Mouse (Mus musculus) MEL (cell line): ENCODE measurements around the gene Sim2. TPM values are rescaled to one million over a fixed set of nuclear protein-coding genes. Genes with fewer than 3 reads are reported as not detected.

ENCODE experiments used
- DNase-seq: peaks from one replicate; pipeline ENCODE4 v3.0.0; 2011; ENCODE audit warnings: low read depth, low spot score
- H3K27ac ChIP-seq: 2 replicates; pipeline ENCODE4 v1.5.1; 2012; ENCODE audit warnings: low read depth, mild to moderate bottlenecking, control low read depth, low read length, moderate library complexity; ENCODE audit not compliant: control insufficient read depth
- H3K27me3 ChIP-seq, 2 experiments: fragments of 150-350 bp in 1 of 2; sonication (generic) in 1 of 2; 2 replicates each; pipeline ENCODE4 v1.6.1; 2012; ENCODE audit warnings: low read length in 2 of 2, mild to moderate bottlenecking in 2 of 2, improper control_type of control experiment in 1 of 2, moderate library complexity in 1 of 2; ENCODE audit not compliant: insufficient read depth in 2 of 2, control insufficient read depth in 1 of 2
- H3K36me3 ChIP-seq, 2 experiments: 2 replicates each; pipeline ENCODE4 v1.6.1; 2012 to 2014; ENCODE audit warnings: low read length in 2 of 2, improper control_type of control experiment in 1 of 2, inconsistent platforms in 1 of 2, mild to moderate bottlenecking in 1 of 2; ENCODE audit not compliant: insufficient read depth in 2 of 2, control insufficient read depth in 1 of 2
- H3K4me1 ChIP-seq, 2 experiments: fragments of 150-350 bp in 1 of 2; sonication (generic) in 1 of 2; 2 replicates each; pipeline ENCODE4 v1.6.1; 2012; ENCODE audit warnings: low read length in 2 of 2, improper control_type of control experiment in 1 of 2, mild to moderate bottlenecking in 1 of 2; ENCODE audit not compliant: insufficient read depth in 2 of 2, control insufficient read depth in 1 of 2
- H3K4me3 ChIP-seq, 2 experiments: fragments of 150-350 bp in 1 of 2; sonication (generic) in 1 of 2; 2 replicates each; pipeline ENCODE4 v1.5.1; 2012; ENCODE audit warnings: low read depth in 2 of 2, low read length in 2 of 2, mild to moderate bottlenecking in 2 of 2, moderate library complexity in 2 of 2, control low read depth in 1 of 2, improper control_type of control experiment in 1 of 2; ENCODE audit not compliant: control insufficient read depth in 1 of 2, insufficient read depth in 1 of 2
- H3K79me2 ChIP-seq: 2 replicates; pipeline ENCODE4 v1.6.1; 2012; ENCODE audit warnings: mild to moderate bottlenecking, low read length, moderate library complexity; ENCODE audit not compliant: control insufficient read depth, poor library complexity, insufficient read depth
- H3K9ac ChIP-seq: 2 replicates; pipeline ENCODE4 v1.6.1; 2012; ENCODE audit warnings: low read depth, mild to moderate bottlenecking, control low read depth, low read length, moderate library complexity; ENCODE audit not compliant: control insufficient read depth, poor library complexity, severe bottlenecking
- H3K9me3 ChIP-seq: fragments of 150-350 bp; sonication (generic); replicated peaks from 2 replicates; pipeline ENCODE4 v1.6.1; 2012; ENCODE audit warnings: mild to moderate bottlenecking, low read length, improper control_type of control experiment, moderate library complexity; ENCODE audit not compliant: insufficient read depth
- CHD2 ChIP-seq: IDR thresholded peaks from 2 replicates; pipeline ENCODE4 v1.6.1; 2011; ENCODE audit warnings: low read length, improper control_type of control experiment
- CTCF ChIP-seq, 3 experiments: IDR thresholded peaks in 2 of 3; conservative IDR thresholded peaks in 1 of 3; 2 replicates each; pipeline ENCODE4 v1.5.1; 2011 to 2012; ENCODE audit warnings: low read length in 3 of 3, low read depth in 2 of 3, mild to moderate bottlenecking in 2 of 3, improper control_type of control experiment in 1 of 3, inconsistent platforms in 1 of 3, mixed read lengths in 1 of 3, moderate library complexity in 1 of 3; ENCODE audit not compliant: control insufficient read depth in 1 of 3, insufficient read depth in 1 of 3, poor library complexity in 1 of 3, severe bottlenecking in 1 of 3
- E2F4 ChIP-seq: IDR thresholded peaks from 2 replicates; pipeline ENCODE4 v1.6.1; 2011; ENCODE audit warnings: low read depth, low read length, improper control_type of control experiment, borderline replicate concordance
- GATA1 ChIP-seq: IDR thresholded peaks from 2 replicates; pipeline ENCODE4 v1.6.1; 2011; ENCODE audit warnings: low read depth, low read length, improper control_type of control experiment
- MXI1 ChIP-seq: IDR thresholded peaks from 2 replicates; pipeline ENCODE4 v1.6.1; 2011; ENCODE audit warnings: mild to moderate bottlenecking, low read depth, low read length, improper control_type of control experiment
- MYB ChIP-seq: IDR thresholded peaks from 2 replicates; pipeline ENCODE4 v1.6.1; 2011; ENCODE audit warnings: mild to moderate bottlenecking, low read depth, low read length, improper control_type of control experiment
- MYC ChIP-seq: IDR thresholded peaks from 2 replicates; pipeline ENCODE4 v1.6.1; 2011; ENCODE audit warnings: low read depth, mild to moderate bottlenecking, low read length, improper control_type of control experiment, moderate library complexity
- NELFE ChIP-seq: IDR thresholded peaks from 2 replicates; pipeline ENCODE4 v1.6.1; 2011; ENCODE audit warnings: low read depth, low read length, improper control_type of control experiment
- NRF1 ChIP-seq: IDR thresholded peaks from 2 replicates; pipeline ENCODE4 v1.6.1; 2014; ENCODE audit warnings: low read depth, mild to moderate bottlenecking, inconsistent platforms, low read length, improper control_type of control experiment, moderate library complexity; ENCODE audit not compliant: poor library complexity, insufficient read depth, severe bottlenecking
- POLR2AphosphoS5 ChIP-seq: IDR thresholded peaks from 2 replicates; pipeline ENCODE4 v1.6.1; 2012; ENCODE audit warnings: low read depth, borderline replicate concordance, mild to moderate bottlenecking, inconsistent platforms, low read length, moderate library complexity, mixed read lengths
- RAD21 ChIP-seq: IDR thresholded peaks from 2 replicates; pipeline ENCODE4 v1.6.1; 2011; ENCODE audit warnings: mild to moderate bottlenecking, low read depth, low read length, improper control_type of control experiment
- RCOR1 ChIP-seq: IDR thresholded peaks from 2 replicates; pipeline ENCODE4 v1.6.1; 2012; ENCODE audit warnings: low read depth, mild to moderate bottlenecking, inconsistent platforms, low read length, improper control_type of control experiment
- SMC3 ChIP-seq: IDR thresholded peaks from 2 replicates; pipeline ENCODE4 v1.6.1; 2011; ENCODE audit warnings: low read depth, low read length, improper control_type of control experiment
- TAL1 ChIP-seq: IDR thresholded peaks from 2 replicates; pipeline ENCODE4 v1.6.1; 2012; ENCODE audit warnings: mild to moderate bottlenecking, inconsistent platforms, low read length, moderate library complexity, mixed read lengths
- TBP ChIP-seq: IDR thresholded peaks from 2 replicates; pipeline ENCODE4 v1.8.0; 2011; ENCODE audit warnings: low read depth, low read length, improper control_type of control experiment
- UBTF ChIP-seq: IDR thresholded peaks from 2 replicates; pipeline ENCODE4 v1.6.1; 2012; ENCODE audit warnings: low read depth, mild to moderate bottlenecking, inconsistent platforms, low read length, improper control_type of control experiment, moderate library complexity, borderline replicate concordance; ENCODE audit not compliant: insufficient read depth
- USF1 ChIP-seq: IDR thresholded peaks from 2 replicates; pipeline ENCODE4 v1.6.1; 2014; ENCODE audit warnings: low read depth, mild to moderate bottlenecking, inconsistent platforms, low read length, improper control_type of control experiment, moderate library complexity
- ZC3H11A ChIP-seq: IDR thresholded peaks from 2 replicates; pipeline ENCODE4 v1.6.1; 2012; ENCODE audit warnings: low read depth, mild to moderate bottlenecking, inconsistent platforms, low read length, improper control_type of control experiment
- ZKSCAN1 ChIP-seq: IDR thresholded peaks from 2 replicates; pipeline ENCODE4 v1.6.1; 2012; ENCODE audit warnings: low read depth, mild to moderate bottlenecking, inconsistent platforms, low read length, improper control_type of control experiment, moderate library complexity
- ZMIZ1 ChIP-seq: IDR thresholded peaks from 2 replicates; pipeline ENCODE4 v1.6.1; 2012; ENCODE audit warnings: low read depth, mild to moderate bottlenecking, inconsistent platforms, low read length, improper control_type of control experiment, moderate library complexity
- polyA plus RNA-seq, 2 experiments: library from polyadenylated mRNA; stranded (reverse) in 1 of 2; unstranded in 1 of 2; fragments of >175 nt in 1 of 2; fragments of >200 nt in 1 of 2; gene quantifications; 2 replicates each; pipeline versions ENCODE4 v1.2.1 to v1.2.4; 2012; ENCODE audit warnings: low replicate concordance in 2 of 2, low read depth in 1 of 2; ENCODE audit not compliant: insufficient read length in 2 of 2, insufficient read depth in 1 of 2, missing spikeins in 1 of 2
- total RNA-seq: library from RNA; depleted of rRNA; stranded (reverse); fragments of 300-350 nt; gene quantifications from 2 replicates; pipeline ENCODE4 v1.2.3, GENCODE M21; 2012

Sim2 gene
- total and polyA plus RNA-seq, 3 experiments, result not detected

GRCm38 (mm10) chr16:94038272-94038985 is 46.3 kb upstream of the Sim2 start:
- Histone ChIP-seq H3K36me3 (peaks cover 0 to 23% of the 10 kb centered on the region in 2 experiments; a peak in 2 of 4 replicates), H3K4me1 (peaks cover 8 to 29% of the 10 kb centered on the region in 2 experiments), H3K4me3 (no peak overlapping the region), H3K27ac (no peak overlapping the region), H3K27me3 (no peaks in the 10 kb centered on the region), H3K79me2 (no peaks in the 10 kb centered on the region), H3K9me3 (no peaks in the 10 kb centered on the region), H3K9ac (no peak overlapping the region)
- TF ChIP-seq POLR2AphosphoS5 (no peak), RCOR1 (no peak), CTCF (IDR thresholded peaks at IDR 0.05 in 2 of 3, conservative IDR thresholded peaks at IDR 0.05 in 1 of 3; ENCODE audit: control insufficient read depth in 1 of 3, insufficient read depth in 1 of 3, low read depth in 2 of 3, low read length in 3 of 3, poor library complexity in 1 of 3, severe bottlenecking in 1 of 3) (peak; percentile 67 to 85 (median 81)), ZC3H11A (peak; percentile 69; the same call in 1 of the 2 replicates), RAD21 (peak; percentile 63), MYC (0 out of 2 replicates have a peak, but pooled peaks have one; percentile 34), SMC3 (peak; percentile 89)
- peak; percentile 72 for DNase-seq

- Histone ChIP-seq H3K79me2 (no peaks in the 10 kb centered on the region), H3K36me3 (peaks cover 0 to 29% of the 10 kb centered on the region in 2 experiments; a peak in 2 of 4 replicates), H3K27me3 (no peaks in the 10 kb centered on the region), H3K4me1 (peaks cover 10 to 34% of the 10 kb centered on the region in 2 experiments), H3K4me3 (no peak overlapping the region), H3K9me3 (no peaks in the 10 kb centered on the region), H3K9ac (no peak overlapping the region), H3K27ac (no peak overlapping the region)
- TF ChIP-seq NRF1, result no peak
- TF ChIP-seq CHD2, result no peak
- TF ChIP-seq TAL1, result no peak
- TF ChIP-seq MYB, result no peak
- no peak for TF ChIP-seq E2F4
- TF ChIP-seq POLR2AphosphoS5, result no peak
- TF ChIP-seq TBP, result no peak
- no peak for TF ChIP-seq ZKSCAN1
- no peak for TF ChIP-seq NELFE
- TF ChIP-seq UBTF, result no peak
- no peak for TF ChIP-seq MXI1
- TF ChIP-seq ZMIZ1, result no peak
- TF ChIP-seq GATA1, result no peak
- TF ChIP-seq USF1, result no peak
- no peak for TF ChIP-seq CTCF (IDR thresholded peaks at IDR 0.05 in 2 of 3, conservative IDR thresholded peaks at IDR 0.05 in 1 of 3; ENCODE audit: control insufficient read depth in 1 of 3, insufficient read depth in 1 of 3, low read depth in 2 of 3, low read length in 3 of 3, poor library complexity in 1 of 3, severe bottlenecking in 1 of 3)
- no peak for DNase-seq
Measured at GRCm38 (mm10) chr16:94038986-94039341, 45.8 kb upstream of the Sim2 start.
